Mouse (Mus musculus): ENCODE measurements at regions not wholly inside any gene's neighbourhood (a gene's known extent, or its start where the extent isn't known, plus 50 kb on each side); places are given as distances from the start of the nearest gene placed in this dataset.

GRCm38 (mm10) chr12:118647270-118648042 lies 198.7 kb upstream of the Sp8 start:
- Histone ChIP-seq H3K4me2 (no peak overlapping the region), H3K4me3 (ENCODE audit: low read depth, low read length) (no peak overlapping the region), H3K9me3 (ENCODE audit: control insufficient read depth, low read length) (no peaks in the 10 kb centered on the region), H3K4me1 (replicated peaks; ENCODE audit: control insufficient read depth, insufficient read depth, low read length) (no peaks in the 10 kb centered on the region), H3K9ac (ENCODE audit: low read depth, low read length) (no peak overlapping the region), H3K36me3 (ENCODE audit: control insufficient read depth, insufficient read depth, low read length) (no peaks in the 10 kb centered on the region), H3K27ac (ENCODE audit: low read depth, low read length) (no peak overlapping the region), H3K27me3 (replicated peaks; ENCODE audit: control insufficient read depth, insufficient read depth, low read length) (no peaks in the 10 kb centered on the region)
- DNase-seq (ENCODE audit: low spot score) (no peak), ATAC-seq (replicated peaks; ENCODE audit: low FRiP score) (no peak)
- 80% methylated on average over 12 of the region's 12 CpGs for WGBS

GRCm38 (mm10) chr12:118640925-118641324 lies 205.2 kb upstream of the Sp8 start:
- Histone ChIP-seq H3K4me2 (no peak overlapping the region), H3K9ac (ENCODE audit: low read depth, low read length) (no peak overlapping the region), H3K4me3 (ENCODE audit: low read depth, low read length) (no peak overlapping the region), H3K4me1 (replicated peaks; ENCODE audit: control insufficient read depth, insufficient read depth, low read length) (no peaks in the 10 kb centered on the region), H3K27ac (ENCODE audit: low read depth, low read length) (no peak overlapping the region), H3K36me3 (ENCODE audit: control insufficient read depth, insufficient read depth, low read length) (no peaks in the 10 kb centered on the region), H3K27me3 (replicated peaks; ENCODE audit: control insufficient read depth, insufficient read depth, low read length) (no peaks in the 10 kb centered on the region), H3K9me3 (ENCODE audit: control insufficient read depth, low read length) (no peaks in the 10 kb centered on the region)
- ATAC-seq (replicated peaks; ENCODE audit: low FRiP score) (no peak), DNase-seq (ENCODE audit: low spot score) (no peak)
- WGBS = 59% methylated on average over 3 of the region's 3 CpGs

GRCm38 (mm10) chr12:118637214-118637613 lies 208.9 kb upstream of the Sp8 start:
- ATAC-seq (replicated peaks; ENCODE audit: low FRiP score) (no peak), DNase-seq (ENCODE audit: low spot score) (no peak)
- no peaks in the 10 kb centered on the region for H3K27me3 ChIP-seq (replicated peaks; ENCODE audit: control insufficient read depth, insufficient read depth, low read length)
- no peak overlapping the region for H3K4me3 ChIP-seq (ENCODE audit: low read depth, low read length)
- no peak overlapping the region for H3K27ac ChIP-seq (ENCODE audit: low read depth, low read length)
- H3K4me2 ChIP-seq = no peak overlapping the region
- H3K4me1 ChIP-seq (replicated peaks; ENCODE audit: control insufficient read depth, insufficient read depth, low read length) = no peaks in the 10 kb centered on the region
- H3K9me3 ChIP-seq (ENCODE audit: control insufficient read depth, low read length) = no peaks in the 10 kb centered on the region
- 52% methylated on average over 4 of the region's 4 CpGs for WGBS
- no peak overlapping the region for H3K9ac ChIP-seq (ENCODE audit: low read depth, low read length)
- no peaks in the 10 kb centered on the region for H3K36me3 ChIP-seq (ENCODE audit: control insufficient read depth, insufficient read depth, low read length)

GRCm38 (mm10) chr12:118635456-118635855 lies 210.7 kb upstream of the Sp8 start:
- WGBS = 55% methylated on average over 1 of the region's 1 CpGs
- H3K4me2 ChIP-seq = no peak overlapping the region
- DNase-seq (ENCODE audit: low spot score) = no peak
- no peaks in the 10 kb centered on the region for H3K4me1 ChIP-seq (replicated peaks; ENCODE audit: control insufficient read depth, insufficient read depth, low read length)
- H3K36me3 ChIP-seq (ENCODE audit: control insufficient read depth, insufficient read depth, low read length) = no peaks in the 10 kb centered on the region
- no peak overlapping the region for H3K4me3 ChIP-seq (ENCODE audit: low read depth, low read length)
- H3K9ac ChIP-seq (ENCODE audit: low read depth, low read length) = no peak overlapping the region
- no peaks in the 10 kb centered on the region for H3K27me3 ChIP-seq (replicated peaks; ENCODE audit: control insufficient read depth, insufficient read depth, low read length)
- no peak for ATAC-seq (replicated peaks; ENCODE audit: low FRiP score)
- no peaks in the 10 kb centered on the region for H3K9me3 ChIP-seq (ENCODE audit: control insufficient read depth, low read length)
- H3K27ac ChIP-seq (ENCODE audit: low read depth, low read length) = no peak overlapping the region

- Histone ChIP-seq H3K36me3 (ENCODE audit: control insufficient read depth, insufficient read depth, low read length) (no peaks in the 10 kb centered on the region), H3K27ac (ENCODE audit: low read depth, low read length) (no peak overlapping the region), H3K9ac (ENCODE audit: low read depth, low read length) (no peak overlapping the region), H3K9me3 (ENCODE audit: control insufficient read depth, low read length) (no peaks in the 10 kb centered on the region), H3K27me3 (replicated peaks; ENCODE audit: control insufficient read depth, insufficient read depth, low read length) (no peaks in the 10 kb centered on the region), H3K4me2 (no peak overlapping the region), H3K4me1 (replicated peaks; ENCODE audit: control insufficient read depth, insufficient read depth, low read length) (no peaks in the 10 kb centered on the region), H3K4me3 (ENCODE audit: low read depth, low read length) (no peak overlapping the region)
- ATAC-seq (replicated peaks; ENCODE audit: low FRiP score) = no peak
- no peak for DNase-seq (ENCODE audit: low spot score)
- WGBS = 53% methylated on average over 1 of the region's 1 CpGs
These were observed 215.8 kb upstream of the Sp8 start for GRCm38 (mm10) chr12:118630373-118630772.

GRCm38 (mm10) chr12:118621697-118622485 lies 224.2 kb upstream of the Sp8 start:
- Histone ChIP-seq H3K9ac (ENCODE audit: low read depth, low read length) (no peak overlapping the region), H3K27ac (ENCODE audit: low read depth, low read length) (no peak overlapping the region), H3K4me2 (no peak overlapping the region), H3K9me3 (ENCODE audit: control insufficient read depth, low read length) (no peaks in the 10 kb centered on the region), H3K36me3 (ENCODE audit: control insufficient read depth, insufficient read depth, low read length) (no peaks in the 10 kb centered on the region), H3K27me3 (replicated peaks; ENCODE audit: control insufficient read depth, insufficient read depth, low read length) (no peaks in the 10 kb centered on the region), H3K4me1 (replicated peaks; ENCODE audit: control insufficient read depth, insufficient read depth, low read length) (no peaks in the 10 kb centered on the region), H3K4me3 (ENCODE audit: low read depth, low read length) (no peak overlapping the region)
- DNase-seq (ENCODE audit: low spot score) = no peak
- 82% methylated on average over 1 of the region's 1 CpGs for WGBS
- ATAC-seq (replicated peaks; ENCODE audit: low FRiP score) = no peak

- no peak overlapping the region for H3K4me2 ChIP-seq
- no peaks in the 10 kb centered on the region for H3K9me3 ChIP-seq (ENCODE audit: control insufficient read depth, low read length)
- H3K27ac ChIP-seq (ENCODE audit: low read depth, low read length) = no peak overlapping the region
- no peak overlapping the region for H3K9ac ChIP-seq (ENCODE audit: low read depth, low read length)
- H3K27me3 ChIP-seq (replicated peaks; ENCODE audit: control insufficient read depth, insufficient read depth, low read length) = no peaks in the 10 kb centered on the region
- H3K36me3 ChIP-seq (ENCODE audit: control insufficient read depth, insufficient read depth, low read length) = no peaks in the 10 kb centered on the region
- 59% methylated on average over 5 of the region's 5 CpGs for WGBS
- no peaks in the 10 kb centered on the region for H3K4me1 ChIP-seq (replicated peaks; ENCODE audit: control insufficient read depth, insufficient read depth, low read length)
- no peak overlapping the region for H3K4me3 ChIP-seq (ENCODE audit: low read depth, low read length)
- ATAC-seq (replicated peaks; ENCODE audit: low FRiP score) = no peak
- DNase-seq (ENCODE audit: low spot score) = no peak
These were observed 225.1 kb upstream of the Sp8 start for GRCm38 (mm10) chr12:118620847-118621636.

GRCm38 (mm10) chr12:118597015-118597414 lies 249.1 kb upstream of the Sp8 start:
- DNase-seq (ENCODE audit: low spot score) (no peak), ATAC-seq (replicated peaks; ENCODE audit: low FRiP score) (no peak)
- H3K27me3 ChIP-seq (replicated peaks; ENCODE audit: control insufficient read depth, insufficient read depth, low read length) = peaks cover 5% of the 10 kb centered on the region; the same call in 1 of the 2 replicates
- no peak overlapping the region for H3K4me3 ChIP-seq (ENCODE audit: low read depth, low read length)
- H3K4me1 ChIP-seq (replicated peaks; ENCODE audit: control insufficient read depth, insufficient read depth, low read length) = no peaks in the 10 kb centered on the region
- no peak overlapping the region for H3K9ac ChIP-seq (ENCODE audit: low read depth, low read length)
- WGBS = 87% methylated on average over 4 of the region's 4 CpGs
- no peak overlapping the region for H3K27ac ChIP-seq (ENCODE audit: low read depth, low read length)
- H3K36me3 ChIP-seq (ENCODE audit: control insufficient read depth, insufficient read depth, low read length) = no peaks in the 10 kb centered on the region
- H3K9me3 ChIP-seq (ENCODE audit: control insufficient read depth, low read length) = no peaks in the 10 kb centered on the region
- no peak overlapping the region for H3K4me2 ChIP-seq
